Mouse (Mus musculus) MEL (cell line): Measurements from ENCODE around the gene Rhoj. TPM values are rescaled to one million over a fixed set of nuclear protein-coding genes. Genes with fewer than 3 reads are reported as not detected.
"Not testable (repeated sequence)": the region's sequence is repeated elsewhere in the genome, so short reads cannot be mapped to it uniquely, and the experiment has no call there.

Source experiments
- DNase-seq: peaks from one replicate; pipeline ENCODE4 v3.0.0; 2011; ENCODE audit warnings: low read depth, low spot score
- H3K27ac ChIP-seq: 2 replicates; pipeline ENCODE4 v1.5.1; 2012; ENCODE audit warnings: low read depth, mild to moderate bottlenecking, control low read depth, low read length, moderate library complexity; ENCODE audit not compliant: control insufficient read depth
- H3K27me3 ChIP-seq, 2 experiments: fragments of 150-350 bp in 1 of 2; sonication (generic) in 1 of 2; 2 replicates each; pipeline ENCODE4 v1.6.1; 2012; ENCODE audit warnings: low read length in 2 of 2, mild to moderate bottlenecking in 2 of 2, improper control_type of control experiment in 1 of 2, moderate library complexity in 1 of 2; ENCODE audit not compliant: insufficient read depth in 2 of 2, control insufficient read depth in 1 of 2
- H3K36me3 ChIP-seq, 2 experiments: 2 replicates each; pipeline ENCODE4 v1.6.1; 2012 to 2014; ENCODE audit warnings: low read length in 2 of 2, improper control_type of control experiment in 1 of 2, inconsistent platforms in 1 of 2, mild to moderate bottlenecking in 1 of 2; ENCODE audit not compliant: insufficient read depth in 2 of 2, control insufficient read depth in 1 of 2
- H3K4me1 ChIP-seq, 2 experiments: fragments of 150-350 bp in 1 of 2; sonication (generic) in 1 of 2; 2 replicates each; pipeline ENCODE4 v1.6.1; 2012; ENCODE audit warnings: low read length in 2 of 2, improper control_type of control experiment in 1 of 2, mild to moderate bottlenecking in 1 of 2; ENCODE audit not compliant: insufficient read depth in 2 of 2, control insufficient read depth in 1 of 2
- H3K4me3 ChIP-seq, 2 experiments: fragments of 150-350 bp in 1 of 2; sonication (generic) in 1 of 2; 2 replicates each; pipeline ENCODE4 v1.5.1; 2012; ENCODE audit warnings: low read depth in 2 of 2, low read length in 2 of 2, mild to moderate bottlenecking in 2 of 2, moderate library complexity in 2 of 2, control low read depth in 1 of 2, improper control_type of control experiment in 1 of 2; ENCODE audit not compliant: control insufficient read depth in 1 of 2, insufficient read depth in 1 of 2
- H3K79me2 ChIP-seq: 2 replicates; pipeline ENCODE4 v1.6.1; 2012; ENCODE audit warnings: mild to moderate bottlenecking, low read length, moderate library complexity; ENCODE audit not compliant: control insufficient read depth, poor library complexity, insufficient read depth
- H3K9ac ChIP-seq: 2 replicates; pipeline ENCODE4 v1.6.1; 2012; ENCODE audit warnings: low read depth, mild to moderate bottlenecking, control low read depth, low read length, moderate library complexity; ENCODE audit not compliant: control insufficient read depth, poor library complexity, severe bottlenecking
- H3K9me3 ChIP-seq: fragments of 150-350 bp; sonication (generic); replicated peaks from 2 replicates; pipeline ENCODE4 v1.6.1; 2012; ENCODE audit warnings: mild to moderate bottlenecking, low read length, improper control_type of control experiment, moderate library complexity; ENCODE audit not compliant: insufficient read depth
- EP300 ChIP-seq, 2 experiments: IDR thresholded peaks; 2 replicates each; pipeline ENCODE4 v1.6.1; 2011; ENCODE audit warnings: improper control_type of control experiment in 2 of 2, low read length in 2 of 2, low read depth in 1 of 2, mild to moderate bottlenecking in 1 of 2
- ETS1 ChIP-seq: IDR thresholded peaks from 2 replicates; pipeline ENCODE4 v1.6.1; 2012; ENCODE audit warnings: low read depth, mild to moderate bottlenecking, inconsistent platforms, low read length, improper control_type of control experiment, moderate library complexity
- GABPA ChIP-seq: IDR thresholded peaks from 2 replicates; pipeline ENCODE4 v1.6.1; 2012; ENCODE audit warnings: low read depth, mild to moderate bottlenecking, inconsistent platforms, low read length, improper control_type of control experiment, moderate library complexity
- GATA1 ChIP-seq: IDR thresholded peaks from 2 replicates; pipeline ENCODE4 v1.6.1; 2011; ENCODE audit warnings: low read depth, low read length, improper control_type of control experiment
- KAT2A ChIP-seq: conservative IDR thresholded peaks from 2 replicates; pipeline ENCODE4 v1.6.1; 2012; ENCODE audit warnings: low read depth, low read length, improper control_type of control experiment, inconsistent platforms
- MYB ChIP-seq: IDR thresholded peaks from 2 replicates; pipeline ENCODE4 v1.6.1; 2011; ENCODE audit warnings: mild to moderate bottlenecking, low read depth, low read length, improper control_type of control experiment
- POLR2A ChIP-seq, 2 experiments: IDR thresholded peaks; 2 replicates each; pipeline ENCODE4 v1.6.1; 2011 to 2012; ENCODE audit warnings: low read length in 2 of 2, mild to moderate bottlenecking in 2 of 2, control low read depth in 1 of 2, improper control_type of control experiment in 1 of 2, low read depth in 1 of 2, moderate library complexity in 1 of 2; ENCODE audit not compliant: control insufficient read depth in 1 of 2, insufficient read depth in 1 of 2, poor library complexity in 1 of 2
- POLR2AphosphoS2 ChIP-seq: IDR thresholded peaks from 2 replicates; pipeline ENCODE4 v1.6.1; 2011; ENCODE audit warnings: low read length, improper control_type of control experiment
- POLR2AphosphoS5 ChIP-seq: IDR thresholded peaks from 2 replicates; pipeline ENCODE4 v1.6.1; 2012; ENCODE audit warnings: low read depth, borderline replicate concordance, mild to moderate bottlenecking, inconsistent platforms, low read length, moderate library complexity, mixed read lengths
- USF2 ChIP-seq, 2 experiments: IDR thresholded peaks; 2 replicates each; pipeline ENCODE4 v1.6.1; 2011 to 2012; ENCODE audit warnings: improper control_type of control experiment in 2 of 2, low read length in 2 of 2, borderline replicate concordance in 1 of 2, inconsistent platforms in 1 of 2, low read depth in 1 of 2, mild to moderate bottlenecking in 1 of 2; ENCODE audit not compliant: insufficient read depth in 1 of 2
- ZC3H11A ChIP-seq: IDR thresholded peaks from 2 replicates; pipeline ENCODE4 v1.6.1; 2012; ENCODE audit warnings: low read depth, mild to moderate bottlenecking, inconsistent platforms, low read length, improper control_type of control experiment
- ZNF384 ChIP-seq: IDR thresholded peaks from 2 replicates; pipeline ENCODE4 v1.6.1; 2012; ENCODE audit warnings: low read depth, mild to moderate bottlenecking, inconsistent platforms, low read length, improper control_type of control experiment
- polyA plus RNA-seq, 2 experiments: library from polyadenylated mRNA; stranded (reverse) in 1 of 2; unstranded in 1 of 2; fragments of >175 nt in 1 of 2; fragments of >200 nt in 1 of 2; gene quantifications; 2 replicates each; pipeline versions ENCODE4 v1.2.1 to v1.2.4; 2012; ENCODE audit warnings: low replicate concordance in 2 of 2, low read depth in 1 of 2; ENCODE audit not compliant: insufficient read length in 2 of 2, insufficient read depth in 1 of 2, missing spikeins in 1 of 2
- total RNA-seq: library from RNA; depleted of rRNA; stranded (reverse); fragments of 300-350 nt; gene quantifications from 2 replicates; pipeline ENCODE4 v1.2.3, GENCODE M21; 2012

Rhoj gene
- total and polyA plus RNA-seq, 3 experiments = not detected

- no peaks in the 10 kb centered on the region for H3K36me3 ChIP-seq
- H3K27me3 ChIP-seq = peaks cover 0 to 2% of the 10 kb centered on the region in 2 experiments; a peak in 2 of 4 replicates
- DNase-seq = no peak
- TF ChIP-seq USF2 (IDR thresholded peaks at IDR 0.05; ENCODE audit: borderline replicate concordance in 1 of 2, insufficient read depth in 1 of 2, low read depth in 1 of 2, low read length in 2 of 2) (no peak), POLR2AphosphoS2 (no peak), POLR2A (IDR thresholded peaks at IDR 0.05; ENCODE audit: control insufficient read depth in 1 of 2, insufficient read depth in 1 of 2, low read depth in 1 of 2, low read length in 2 of 2, poor library complexity in 1 of 2) (no peak), POLR2AphosphoS5 (no peak), ZNF384 (no peak), GABPA (no peak)
- no peaks in the 10 kb centered on the region for H3K79me2 ChIP-seq
- no peaks in the 10 kb centered on the region for H3K4me1 ChIP-seq
- no peaks in the 10 kb centered on the region for H3K9me3 ChIP-seq
- no peak overlapping the region for H3K27ac ChIP-seq
- H3K9ac ChIP-seq = no peak overlapping the region
- H3K4me3 ChIP-seq = no peak overlapping the region
Measured at GRCm38 (mm10) chr12:75340331-75340730, 32.2 kb downstream of the Rhoj start.

GRCm38 (mm10) chr12:75348551-75348950 lies 40.4 kb downstream of the Rhoj start:
- Histone ChIP-seq H3K79me2 (no peaks in the 10 kb centered on the region), H3K4me1 (no peaks in the 10 kb centered on the region), H3K9ac (no peak overlapping the region), H3K27me3 (peaks cover 0 to 3% of the 10 kb centered on the region in 2 experiments; a peak in 3 of 4 replicates), H3K9me3 (no peaks in the 10 kb centered on the region), H3K36me3 (no peaks in the 10 kb centered on the region), H3K4me3 (no peak overlapping the region), H3K27ac (no peak overlapping the region)
- TF ChIP-seq MYB = no peak
- TF ChIP-seq POLR2AphosphoS5 = no peak
- TF ChIP-seq ETS1 = no peak
- no peak for TF ChIP-seq ZC3H11A
- TF ChIP-seq EP300 (IDR thresholded peaks at IDR 0.05; ENCODE audit: low read depth in 1 of 2, low read length in 2 of 2) = no peak
- TF ChIP-seq KAT2A = no peak
- no peak for TF ChIP-seq GATA1
- no peak for DNase-seq

- DNase-seq, H3K27ac ChIP-seq, H3K4me3 ChIP-seq, H3K36me3 ChIP-seq, H3K79me2 ChIP-seq, H3K4me1 ChIP-seq, H3K27me3 ChIP-seq, H3K9ac ChIP-seq, H3K9me3 ChIP-seq: not testable (repeated sequence)
Measured at GRCm38 (mm10) chr12:75349537-75349936, 41.4 kb downstream of the Rhoj start.
